Comparison of ENCODE assay signal across 23 mouse cellular contexts in the genomic region with DNA sequence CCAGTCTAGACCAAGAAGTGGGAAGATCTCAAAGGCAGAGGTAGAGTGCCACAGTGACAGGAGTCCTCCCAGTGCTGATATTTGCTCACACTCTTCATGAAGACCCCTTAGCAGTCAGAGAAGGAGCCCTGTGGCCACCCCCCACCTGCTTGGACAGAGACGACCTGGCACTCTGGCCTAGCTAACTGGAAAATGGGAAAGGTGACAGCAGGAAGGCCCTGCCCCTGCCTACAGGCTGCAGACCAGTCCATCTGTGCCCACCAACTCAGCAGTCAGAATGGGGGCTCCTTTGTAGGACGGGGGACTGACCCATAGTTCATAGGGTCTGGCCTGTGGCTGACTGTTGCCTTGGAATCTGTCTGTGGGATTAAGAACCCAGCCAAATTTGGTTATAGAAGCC. TPM values are rescaled to one million over a fixed set of nuclear protein-coding genes. Genes with fewer than 3 reads are reported as not detected.
DNase-seq lines count a peak whose midpoint lies in the region; ATAC-seq and TF ChIP-seq lines count a peak whose summit lies in the region.
"Had no signal": no experiment of that assay in that cellular context is flagged by ENCODE, and none has a peak within 500 bp of the region (broad histone marks: within the 10 kb centered on the region; RNA-seq: fewer than 3 reads in every experiment).

No protein-coding gene starts in this region.

- TF ChIP-seq CTCF in ES-Bruce4 (IDR thresholded peaks at IDR 0.05; ENCODE audit: low read depth, low read length), result no peak

- intact Hi-C loops in heart, postnatal 25 days (cut with DNase I), result no loop called here

- H3K4me2 ChIP-seq in embryonic facial prominence, embryonic 12.5 days (replicated peaks), result 0 out of 2 replicates have a peak overlapping the region, but pooled peaks have one; percentile 88
- peak overlapping the region; percentile 88 for H3K4me2 ChIP-seq in heart, embryonic 14.5 days (ENCODE audit: low read length)
- H3K4me2 ChIP-seq in kidney, embryonic 15.5 days, result peak overlapping the region; percentile 96
- H3K4me2 ChIP-seq: forebrain, embryonic 15.5 days; midbrain, embryonic 11.5 days; stomach, embryonic 15.5 days had no signal

- no peak for TF ChIP-seq EP300 in ES-Bruce4 (IDR thresholded peaks at IDR 0.05; ENCODE audit: insufficient read depth, low read depth, low read length)

- DNase-seq in embryonic facial prominence, embryonic 10.5 days (ENCODE audit: low spot score), result no peak
- DNase-seq in heart, postnatal 25 days (ENCODE audit: low spot score), result no peak
- DNase-seq in kidney, postnatal 4 days, result no peak
- DNase-seq in ovary, postnatal 36 days (ENCODE audit: low spot score), result no peak
- DNase-seq: adrenal gland, postnatal 36 days; cerebellum, adult 2 months; gastrocnemius, postnatal 25 days; kidney, adult 9 months; layer of hippocampus, postnatal 36 days; liver; right cerebral cortex, postnatal 25 days had no signal

- 54% methylated on average over 2 of the region's 2 CpGs for WGBS in embryonic facial prominence, embryonic 12.5 days
- 60% methylated on average over 2 of the region's 2 CpGs for WGBS in embryonic facial prominence, embryonic 10.5 days
- 67% methylated on average over 2 of the region's 2 CpGs for WGBS in heart, embryonic 14.5 days
- 78% methylated on average over 2 of the region's 2 CpGs for WGBS in kidney, embryonic 15.5 days

- H3K36me3 ChIP-seq in embryonic facial prominence, embryonic 12.5 days, result no peaks in the 10 kb centered on the region
- no peaks in the 10 kb centered on the region for H3K36me3 ChIP-seq in embryonic facial prominence, embryonic 10.5 days (replicated peaks)
- no peaks in the 10 kb centered on the region for H3K36me3 ChIP-seq in heart, embryonic 14.5 days (ENCODE audit: control insufficient read depth, insufficient read depth, low read length)
- H3K36me3 ChIP-seq in kidney, embryonic 15.5 days, result no peaks in the 10 kb centered on the region
- peaks cover 26% of the 10 kb centered on the region for H3K36me3 ChIP-seq in ES-Bruce4 (ENCODE audit: control insufficient read depth, insufficient read depth, low read length, poor library complexity, severe bottlenecking)
- H3K36me3 ChIP-seq: forebrain, embryonic 15.5 days; hindbrain, embryonic 10.5 days; stomach, embryonic 15.5 days had no signal

- no peak overlapping the region for H3K27ac ChIP-seq in embryonic facial prominence, embryonic 12.5 days
- no peak overlapping the region for H3K27ac ChIP-seq in embryonic facial prominence, embryonic 10.5 days (replicated peaks)
- H3K27ac ChIP-seq in heart, embryonic 14.5 days (replicated peaks in 1 of 2; ENCODE audit: control insufficient read depth in 1 of 2, insufficient read depth in 1 of 2, low read depth in 2 of 2, low read length in 2 of 2), result no peak overlapping the region
- no peak overlapping the region for H3K27ac ChIP-seq in kidney, embryonic 15.5 days
- no peak overlapping the region for H3K27ac ChIP-seq in ES-Bruce4 (ENCODE audit: insufficient read depth, low read length)
- H3K27ac ChIP-seq: forebrain, embryonic 15.5 days; hindbrain, embryonic 10.5 days; layer of hippocampus, adult 2 months; stomach, embryonic 15.5 days had no signal

- H3K9me3 ChIP-seq in embryonic facial prominence, embryonic 12.5 days, result no peaks in the 10 kb centered on the region
- no peaks in the 10 kb centered on the region for H3K9me3 ChIP-seq in embryonic facial prominence, embryonic 10.5 days
- no peaks in the 10 kb centered on the region for H3K9me3 ChIP-seq in heart, embryonic 14.5 days (ENCODE audit: control insufficient read depth, low read length)
- no peaks in the 10 kb centered on the region for H3K9me3 ChIP-seq in kidney, embryonic 15.5 days (replicated peaks)
- no peaks in the 10 kb centered on the region for H3K9me3 ChIP-seq in ES-Bruce4 (replicated peaks; ENCODE audit: control insufficient read depth, insufficient read depth, low read length, poor library complexity, severe bottlenecking)
- H3K9me3 ChIP-seq: forebrain, embryonic 15.5 days; hindbrain, embryonic 10.5 days; stomach, embryonic 15.5 days had no signal

- no peak overlapping the region for H3K4me3 ChIP-seq in embryonic facial prominence, embryonic 12.5 days
- H3K4me3 ChIP-seq in embryonic facial prominence, embryonic 10.5 days, result no peak overlapping the region
- H3K4me3 ChIP-seq in heart, embryonic 14.5 days (ENCODE audit: control insufficient read depth in 1 of 2, insufficient read depth in 1 of 2, low read depth in 1 of 2, low read length in 2 of 2), result peak overlapping the region in 1 of 2 experiments; percentile 55; a peak in 1 of 4 replicates
- peak overlapping the region; percentile 57; the same call in 1 of the 2 replicates for H3K4me3 ChIP-seq in kidney, embryonic 15.5 days (replicated peaks)
- no peak overlapping the region for H3K4me3 ChIP-seq in ES-Bruce4 (ENCODE audit: low read depth, low read length)
- H3K4me3 ChIP-seq: erythroblast, embryonic 14.5 days; forebrain, embryonic 15.5 days; layer of hippocampus, adult 2 months had no signal

- H3K4me1 ChIP-seq in embryonic facial prominence, embryonic 12.5 days, result peaks cover 24% of the 10 kb centered on the region; the same call in 1 of the 2 replicates
- H3K4me1 ChIP-seq in embryonic facial prominence, embryonic 10.5 days, result peaks cover 55% of the 10 kb centered on the region
- H3K4me1 ChIP-seq in heart, embryonic 14.5 days (ENCODE audit: control insufficient read depth in 2 of 2, insufficient read depth in 2 of 2, low read length in 2 of 2), result peaks cover 2 to 26% of the 10 kb centered on the region in 2 experiments; a peak in 2 of 4 replicates
- peaks cover 42% of the 10 kb centered on the region for H3K4me1 ChIP-seq in kidney, embryonic 15.5 days
- peaks cover 2% of the 10 kb centered on the region for H3K4me1 ChIP-seq in ES-Bruce4 (ENCODE audit: control insufficient read depth, insufficient read depth, low read length)

- no peak for TF ChIP-seq POLR2A in ES-Bruce4 (IDR thresholded peaks at IDR 0.05; ENCODE audit: insufficient read depth, low read length)

- H3K9ac ChIP-seq in embryonic facial prominence, embryonic 12.5 days, result no peak overlapping the region
- no peak overlapping the region for H3K9ac ChIP-seq in heart, embryonic 14.5 days (ENCODE audit: low read length)
- no peak overlapping the region for H3K9ac ChIP-seq in kidney, embryonic 15.5 days
- peak overlapping the region; percentile 37; the same call in 1 of the 2 replicates for H3K9ac ChIP-seq in ES-Bruce4 (ENCODE audit: low read depth, poor library complexity, severe bottlenecking)
- H3K9ac ChIP-seq: forebrain, embryonic 15.5 days; stomach, embryonic 15.5 days had no signal

- H3K27me3 ChIP-seq in embryonic facial prominence, embryonic 12.5 days, result peaks cover 38% of the 10 kb centered on the region
- H3K27me3 ChIP-seq in embryonic facial prominence, embryonic 10.5 days (replicated peaks; ENCODE audit: low read depth, poor library complexity, severe bottlenecking), result peaks cover 81% of the 10 kb centered on the region
- peaks cover 53% of the 10 kb centered on the region for H3K27me3 ChIP-seq in heart, embryonic 14.5 days (ENCODE audit: control insufficient read depth, insufficient read depth, low read length)
- H3K27me3 ChIP-seq in kidney, embryonic 15.5 days, result peaks cover 51% of the 10 kb centered on the region
- H3K27me3 ChIP-seq in ES-Bruce4 (ENCODE audit: control insufficient read depth, insufficient read depth, low read length, poor library complexity, severe bottlenecking), result no peaks in the 10 kb centered on the region

- no peak for ATAC-seq in embryonic facial prominence, embryonic 12.5 days (ENCODE audit: insufficient number of reproducible peaks, insufficient read depth, low FRiP score, low TSS enrichment)
- no peak for ATAC-seq in heart, embryonic 14.5 days (ENCODE audit: insufficient number of reproducible peaks, insufficient read depth, low FRiP score, low read depth)
- no peak for ATAC-seq in kidney, embryonic 15.5 days (replicated peaks; ENCODE audit: low FRiP score)
- ATAC-seq: forebrain, embryonic 15.5 days; lung, postnatal 0 days had no signal

RNA-seq across cellular contexts. Expression of a gene that starts 2.4 kb away (rescaled TPM):
- polyA plus RNA-seq in embryonic facial prominence, embryonic 12.5 days (2016; fragmentation: Nextera tagmentation; extraction: Ambion mirVana), result 12.2 and 14.7 TPM in 2 replicates
- polyA plus RNA-seq in embryonic facial prominence, embryonic 10.5 days (2016; fragmentation: Nextera tagmentation; extraction: Ambion mirVana), result 9.2 and 10.3 TPM in 2 replicates
- polyA plus RNA-seq in heart, embryonic 14.5 days (2014; fragmentation: Nextera tagmentation; extraction: Ambion mirVana), result 16.0 and 19.5 TPM in 2 replicates
- 10 to 100 TPM; 24.3 to 34.0 TPM for total RNA-seq in heart, postnatal 25 days (2021)
- 13.5 TPM in 2 replicates for polyA plus RNA-seq in kidney, embryonic 15.5 days (2015; fragmentation: Nextera tagmentation; extraction: Ambion mirVana)
- polyA plus RNA-seq in ES-Bruce4 (2011; ENCODE audit: insufficient read depth, insufficient read length, low read depth, missing spikeins), result 8.3 and 8.5 TPM in 2 replicates
- total RNA-seq: neutrophil, adult 5-6 weeks had no signal

RNA-seq across cellular contexts. Expression of a gene that starts 40.4 kb away (rescaled TPM):
- 10.7 and 13.6 TPM in 2 replicates for polyA plus RNA-seq in embryonic facial prominence, embryonic 12.5 days (2016; fragmentation: Nextera tagmentation; extraction: Ambion mirVana)
- 10.7 and 12.4 TPM in 2 replicates for polyA plus RNA-seq in embryonic facial prominence, embryonic 10.5 days (2016; fragmentation: Nextera tagmentation; extraction: Ambion mirVana)
- 5.7 and 6.1 TPM in 2 replicates for polyA plus RNA-seq in heart, embryonic 14.5 days (2014; fragmentation: Nextera tagmentation; extraction: Ambion mirVana)
- 10 to 100 TPM; 14.8 to 15.2 TPM for total RNA-seq in heart, postnatal 25 days (2021)
- polyA plus RNA-seq in kidney, embryonic 15.5 days (2015; fragmentation: Nextera tagmentation; extraction: Ambion mirVana), result 12.7 and 14.5 TPM in 2 replicates
- polyA plus RNA-seq in ES-Bruce4 (2011; ENCODE audit: insufficient read depth, insufficient read length, low read depth, missing spikeins), result 18.1 TPM in 2 replicates
